Mouse (Mus musculus) left cerebral cortex, postnatal 4 days (tissue): ENCODE results near the gene Uqcr11. TPM values are rescaled to one million over a fixed set of nuclear protein-coding genes. Genes with fewer than 3 reads are reported as not detected.

Experiments
- DNase-seq: peaks from one replicate; pipeline ENCODE4 v3.0.0-alpha.2; 2022
- intact Hi-C: fragments of 180-260 bp; cut with DNase I; formaldehyde crosslinking; loops from one replicate; pipeline ENCODE4 v1.15.1; 2025
- total RNA-seq, 2 experiments: library from RNA; stranded (reverse); gene quantifications; 2 replicates each; pipeline ENCODE4 v1.2.3; 2021

The Uqcr11 gene
- total RNA-seq, 2 experiments from 2014 or later: 282 to 286 TPM

DNA sequence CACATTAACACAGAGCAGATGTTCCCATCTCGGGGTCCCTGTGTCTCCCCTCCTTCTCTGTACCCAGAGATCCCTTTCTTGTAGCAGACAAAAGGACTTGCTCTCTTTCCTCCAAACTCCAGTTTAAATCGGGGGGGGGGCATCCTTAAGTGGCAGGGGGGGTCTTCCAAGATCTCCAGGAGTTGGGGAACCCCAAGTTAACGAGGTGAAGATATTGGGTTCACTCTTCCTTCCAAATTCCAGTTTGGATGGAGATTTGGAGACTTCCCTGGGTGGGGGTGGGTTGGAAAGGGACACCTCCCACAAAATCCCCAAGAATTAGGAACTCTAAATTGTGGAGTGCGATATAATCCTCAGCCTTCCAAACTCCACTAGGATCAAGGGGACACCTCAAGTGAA is 25.8 kb upstream of the Uqcr11 start:
- intact Hi-C loops: no loop called here

DNA sequence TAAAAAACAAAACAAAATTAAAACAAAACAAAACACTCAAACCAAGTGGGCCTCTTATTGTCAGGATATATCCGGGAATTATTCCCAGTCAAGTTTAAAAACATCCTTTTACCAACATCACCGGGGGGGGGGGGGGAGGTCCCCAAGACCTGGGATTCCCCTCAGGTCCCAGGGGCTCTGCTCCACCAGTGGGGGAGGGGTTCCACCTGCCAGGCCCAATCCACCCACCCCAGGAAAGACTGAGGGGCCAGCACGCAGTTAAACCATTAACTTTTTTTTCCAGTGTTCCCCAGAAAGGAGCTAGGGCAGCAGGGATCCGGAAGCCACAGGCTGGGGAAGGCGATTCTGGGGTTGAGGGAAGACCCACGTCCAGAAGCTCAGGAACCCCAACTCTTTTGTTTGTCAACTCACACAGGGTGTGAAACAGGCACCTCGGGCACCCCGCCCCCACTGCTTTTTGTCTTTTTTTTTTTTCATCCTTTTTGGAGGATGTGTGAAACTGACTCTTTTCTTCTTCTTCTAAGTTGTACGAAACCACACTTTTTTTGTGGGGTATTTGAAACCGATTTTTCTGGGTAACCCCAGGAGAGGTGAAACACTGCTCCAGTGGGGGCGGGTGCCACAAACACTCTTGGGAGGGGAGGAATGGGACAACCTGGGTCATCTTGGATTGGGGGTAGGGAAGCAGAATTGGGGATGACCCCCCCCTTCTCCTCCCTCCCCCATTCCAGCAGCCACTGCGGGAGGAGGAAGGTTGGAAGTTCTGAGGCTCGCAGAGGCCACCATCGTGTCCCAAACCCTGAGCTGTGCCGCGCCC is 25.1 kb upstream of the Uqcr11 start:
- DNase-seq: no peak
- intact Hi-C loops: no loop called here

More for the DNA sequence above, 25.8 kb upstream of the Uqcr11 start:
- no peak for DNase-seq

DNA sequence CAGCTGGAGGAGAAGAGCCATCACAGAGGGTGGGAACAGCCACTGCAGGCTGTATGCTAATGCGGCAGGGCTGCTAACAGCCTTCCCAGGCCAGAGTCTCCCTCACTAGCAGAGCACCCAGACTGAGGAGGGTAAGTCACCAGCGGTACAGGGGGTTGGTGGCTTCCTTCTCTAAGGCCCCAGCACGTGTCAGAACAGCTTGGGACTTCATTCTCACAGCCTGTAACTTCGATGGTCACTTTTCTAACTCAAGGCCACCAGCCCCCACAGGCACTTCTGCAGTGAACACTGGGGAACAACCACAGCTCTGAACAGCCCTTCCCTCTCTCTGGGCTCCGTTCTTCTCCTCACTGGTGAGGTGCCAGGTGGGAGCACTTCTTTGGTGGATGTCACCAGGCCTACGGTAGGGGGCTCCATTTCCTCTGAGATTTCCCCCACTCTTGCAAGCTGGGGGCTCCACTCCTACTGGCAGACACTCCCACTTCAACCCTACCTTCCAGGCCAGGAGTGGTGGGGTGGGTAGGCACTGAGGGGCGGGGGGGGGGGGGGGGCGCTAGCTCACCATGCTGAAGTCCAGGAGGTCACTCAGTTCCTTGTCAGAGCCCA is 23.8 kb upstream of the Uqcr11 start:
- intact Hi-C loops: no loop called here
- DNase-seq: no peak

DNA sequence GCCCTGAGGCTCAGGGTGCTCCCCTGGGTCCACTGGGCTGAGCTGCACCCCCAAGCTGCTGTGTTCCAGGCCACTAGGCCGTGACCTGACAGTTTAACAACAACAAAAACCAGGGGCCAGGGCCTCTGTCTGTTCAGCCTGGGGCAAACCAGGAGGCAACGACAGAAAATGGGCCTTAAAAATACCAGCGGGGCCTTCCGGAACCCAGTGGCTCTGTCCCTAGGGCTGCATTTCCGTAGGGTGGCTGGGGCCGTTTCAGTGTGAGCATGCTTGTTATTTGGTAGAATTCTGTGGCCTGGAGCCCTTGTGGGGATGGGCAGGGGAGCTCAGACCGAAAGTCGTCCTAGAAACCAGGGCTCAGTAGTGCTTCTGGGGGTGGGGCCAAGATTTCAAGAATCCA is 23.2 kb upstream of the Uqcr11 start:
- intact Hi-C loops: no loop called here
- DNase-seq: no peak

DNA sequence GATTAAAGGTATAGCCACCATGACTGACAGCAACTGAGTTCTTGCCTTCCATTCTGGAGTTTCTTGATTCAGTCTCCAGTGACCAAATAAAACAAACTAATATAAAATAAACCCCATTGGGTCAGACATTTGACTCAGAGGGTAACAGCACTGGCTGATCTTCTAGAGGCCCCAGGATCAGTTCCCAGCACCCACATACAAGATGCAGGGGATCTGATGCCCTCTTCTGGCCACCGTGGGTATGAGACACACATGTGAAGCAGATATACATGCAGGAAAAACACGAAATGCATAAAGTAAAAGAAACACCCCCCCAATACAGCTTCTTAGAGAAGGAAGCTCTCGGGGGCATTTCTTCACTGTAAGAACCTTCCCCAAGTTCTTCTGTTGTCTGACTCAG is 18.4 kb upstream of the Uqcr11 start:
- intact Hi-C loops: no loop called here
- no peak for DNase-seq

DNA sequence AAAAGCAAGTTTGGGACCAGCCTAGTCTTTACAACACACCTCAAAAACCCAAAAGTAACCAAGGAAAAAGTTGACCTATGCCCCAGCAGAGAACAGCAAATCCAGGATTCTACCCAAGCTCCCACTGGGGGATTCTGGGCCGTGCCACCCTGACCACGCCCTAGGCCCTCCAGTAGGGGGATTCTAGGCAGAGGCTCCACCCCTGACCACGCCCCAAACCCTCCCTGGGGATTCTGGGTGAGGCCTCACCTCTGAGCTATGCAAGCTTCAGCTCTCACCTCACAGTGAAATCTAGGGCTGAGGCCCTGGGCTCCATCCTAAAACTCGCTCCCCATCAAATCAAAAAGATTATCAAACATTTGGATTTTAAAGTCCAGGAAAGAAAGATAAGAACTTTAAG is 16.9 kb upstream of the Uqcr11 start:
- no peak for DNase-seq
- intact Hi-C loops: no loop called here

DNA sequence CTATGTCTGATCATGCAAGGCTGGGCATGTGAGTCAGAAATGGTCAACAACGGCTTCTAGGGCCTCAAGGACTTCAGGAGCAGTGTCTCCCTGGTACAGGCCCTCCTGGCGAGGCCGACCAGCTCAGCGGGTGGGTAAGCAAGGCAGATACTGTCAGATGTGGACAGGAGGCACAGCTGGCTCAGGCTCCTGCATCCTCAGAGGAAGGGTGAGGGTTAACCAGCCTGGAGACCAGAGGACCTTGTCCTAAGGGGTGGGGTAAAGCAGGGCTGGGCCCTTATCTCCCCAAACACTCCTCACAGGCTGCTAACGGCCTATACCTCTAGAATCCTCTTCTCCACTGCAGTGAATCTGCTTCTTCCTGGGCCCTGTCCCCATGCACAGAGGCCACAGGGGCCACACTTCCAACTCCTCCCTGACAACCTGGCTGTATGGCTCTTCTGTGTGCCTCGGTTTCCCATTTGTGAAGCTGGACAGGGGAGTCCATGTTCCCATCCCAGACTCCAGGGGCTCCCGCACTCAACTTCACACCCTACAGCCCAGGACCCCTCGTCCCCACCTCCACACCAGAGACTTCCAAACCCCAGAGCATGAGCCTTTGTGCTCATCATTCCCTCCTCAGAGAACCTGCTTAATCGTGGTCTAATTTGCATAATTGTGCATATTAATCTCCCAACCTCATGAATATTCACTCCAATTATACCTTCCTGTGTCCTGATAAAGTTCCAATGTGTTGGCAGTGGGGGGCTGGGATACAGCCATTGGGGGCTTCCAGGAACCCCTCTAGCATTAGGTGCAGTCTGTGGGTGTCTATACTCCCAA is 15.2 kb upstream of the Uqcr11 start:
- DNase-seq: no peak
- intact Hi-C loops: no loop called here

DNA sequence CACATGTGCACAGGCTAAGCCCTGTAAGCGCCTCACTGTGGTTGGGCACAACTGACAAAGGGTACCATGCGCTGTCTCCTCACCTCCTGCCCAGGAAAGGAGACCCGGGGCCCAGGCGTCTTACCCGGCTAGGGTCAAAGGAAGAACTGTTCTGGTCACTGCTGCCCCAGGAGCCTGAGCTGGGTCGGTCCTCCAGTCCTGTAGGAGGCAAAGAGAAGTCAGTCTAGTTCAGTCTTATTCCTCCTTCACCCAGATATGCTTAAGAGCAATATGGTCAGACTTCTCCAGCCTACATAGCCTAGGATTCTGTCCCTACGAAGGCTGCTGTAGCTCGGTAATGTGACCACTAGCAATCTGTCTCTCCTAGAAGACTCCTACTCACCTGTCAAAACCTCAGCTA is 14.6 kb upstream of the Uqcr11 start:
- intact Hi-C loops: no loop called here
- no peak for DNase-seq

DNA sequence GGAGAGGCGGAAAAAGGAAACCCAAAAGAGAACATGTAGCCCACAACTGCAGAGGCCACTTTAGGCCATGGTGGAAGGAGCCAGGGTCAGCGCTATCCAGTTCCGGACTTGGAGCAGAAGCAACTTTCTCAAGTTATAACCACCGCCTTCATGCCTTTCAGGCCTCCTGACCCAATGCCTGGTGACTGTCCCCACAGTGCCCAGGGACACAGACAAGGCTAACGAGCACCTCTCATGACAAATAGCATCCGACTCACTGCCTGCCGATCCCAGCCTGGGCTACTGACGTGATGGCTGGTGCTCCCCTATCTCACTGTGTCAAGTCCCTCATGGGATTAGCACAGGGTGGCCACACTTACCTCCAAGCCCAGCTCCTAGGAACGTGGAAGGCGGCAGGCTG is 14.1 kb upstream of the Uqcr11 start:
- intact Hi-C loops: no loop called here
- no peak for DNase-seq

DNA sequence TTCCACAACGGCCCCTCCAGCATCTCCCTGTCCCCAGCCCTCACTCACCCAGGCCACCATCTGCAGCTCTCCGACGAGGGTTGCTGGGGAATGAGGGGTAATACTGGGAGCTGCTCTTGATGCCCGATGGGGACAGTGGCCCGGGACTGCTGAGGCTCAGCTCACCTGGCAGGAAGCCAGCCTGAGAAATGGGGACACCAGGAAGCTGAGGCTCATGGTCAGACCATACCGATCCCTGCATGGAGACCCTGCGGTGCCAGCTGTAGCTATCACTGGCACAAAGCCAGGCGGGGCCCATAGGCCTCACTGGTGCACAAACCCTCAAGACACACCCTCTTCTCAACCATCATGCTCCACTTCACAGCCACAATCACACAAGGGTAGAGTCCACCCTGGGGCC is 12.8 kb upstream of the Uqcr11 start:
- intact Hi-C loops: no loop called here
- DNase-seq: peak; percentile 59

DNA sequence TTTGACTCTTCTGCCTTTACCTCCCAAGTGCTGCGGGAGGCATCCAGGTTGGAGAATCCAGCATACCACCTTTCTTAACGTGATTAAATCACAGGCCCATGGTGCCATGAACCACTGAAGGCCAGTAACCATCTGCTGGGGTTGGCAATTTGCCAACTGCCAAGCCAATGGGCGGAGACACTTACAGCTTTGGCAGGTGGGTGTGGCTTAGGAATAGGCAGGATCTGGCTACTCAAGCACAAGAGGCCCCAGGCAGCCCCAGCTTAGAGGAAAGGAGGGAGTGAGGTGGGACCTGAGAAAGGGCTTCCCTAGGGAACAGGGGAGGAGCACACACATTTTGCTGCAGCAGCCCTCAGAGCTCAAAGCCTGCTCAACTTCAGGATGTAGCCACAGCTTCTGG is 11.7 kb upstream of the Uqcr11 start:
- DNase-seq: peak; percentile 91
- intact Hi-C loops: no loop called here

DNA sequence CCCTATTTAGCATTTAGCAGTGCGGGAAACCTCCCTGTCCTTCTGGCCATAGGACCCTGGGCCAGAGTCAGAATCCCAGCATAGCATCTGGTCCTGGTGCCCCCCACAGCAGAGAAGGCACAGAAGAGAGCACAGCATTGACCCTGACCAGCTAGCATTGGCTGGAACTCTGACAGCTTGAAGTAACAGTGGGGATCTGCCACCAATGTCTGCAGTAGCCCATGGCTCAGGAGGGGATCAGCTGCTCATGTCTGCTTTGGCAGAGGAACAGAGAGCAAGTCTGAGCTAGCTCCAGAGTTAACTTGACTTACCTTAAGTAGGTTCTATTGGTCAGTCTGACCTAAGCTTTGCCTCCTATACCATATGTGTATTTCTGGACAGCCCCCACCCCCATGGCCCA is 11.2 kb upstream of the Uqcr11 start:
- peak; percentile 73 for DNase-seq
- intact Hi-C loops: no loop called here

DNA sequence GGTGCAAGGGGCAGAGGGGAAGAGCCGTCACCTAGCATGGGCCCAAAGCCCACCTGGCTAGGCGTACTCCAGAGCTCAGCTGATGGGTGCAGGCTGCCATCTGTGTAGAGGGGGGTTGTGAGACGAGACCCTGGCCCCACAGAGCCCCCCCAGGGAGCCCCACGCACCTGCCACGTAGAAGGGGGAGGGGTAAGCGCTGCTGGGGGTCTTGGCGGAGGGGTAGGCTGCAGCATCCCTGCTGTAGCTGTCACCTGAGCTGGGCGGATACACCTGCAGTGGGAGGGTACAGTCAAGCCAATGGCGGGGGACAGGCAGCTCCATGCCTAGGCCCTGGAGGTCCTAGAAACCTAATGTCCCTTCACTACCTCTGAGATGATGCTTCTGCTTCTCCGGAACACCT is 10.7 kb upstream of the Uqcr11 start:
- no peak for DNase-seq
- intact Hi-C loops: no loop called here

DNA sequence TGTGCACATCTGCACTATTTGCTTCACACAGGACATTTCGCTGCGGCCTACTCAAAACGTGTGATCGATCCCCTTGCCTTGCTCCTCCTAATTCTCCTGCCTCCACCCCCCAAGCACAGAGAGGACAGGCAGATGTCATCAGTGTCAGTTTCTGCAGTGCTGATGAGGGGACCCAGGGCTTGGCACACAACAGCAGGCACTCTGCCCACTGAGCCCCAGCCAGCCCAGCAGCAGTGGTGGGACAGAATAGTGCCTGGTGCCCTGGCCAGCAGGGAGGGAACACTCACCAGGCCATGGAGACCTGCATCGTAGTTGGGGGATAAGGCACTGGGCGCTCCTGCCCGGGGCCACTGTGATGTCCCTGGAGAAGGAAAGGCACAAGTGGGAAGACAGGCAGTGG is 8.9 kb upstream of the Uqcr11 start:
- intact Hi-C loops: no loop called here
- peak; percentile 73 for DNase-seq

DNA sequence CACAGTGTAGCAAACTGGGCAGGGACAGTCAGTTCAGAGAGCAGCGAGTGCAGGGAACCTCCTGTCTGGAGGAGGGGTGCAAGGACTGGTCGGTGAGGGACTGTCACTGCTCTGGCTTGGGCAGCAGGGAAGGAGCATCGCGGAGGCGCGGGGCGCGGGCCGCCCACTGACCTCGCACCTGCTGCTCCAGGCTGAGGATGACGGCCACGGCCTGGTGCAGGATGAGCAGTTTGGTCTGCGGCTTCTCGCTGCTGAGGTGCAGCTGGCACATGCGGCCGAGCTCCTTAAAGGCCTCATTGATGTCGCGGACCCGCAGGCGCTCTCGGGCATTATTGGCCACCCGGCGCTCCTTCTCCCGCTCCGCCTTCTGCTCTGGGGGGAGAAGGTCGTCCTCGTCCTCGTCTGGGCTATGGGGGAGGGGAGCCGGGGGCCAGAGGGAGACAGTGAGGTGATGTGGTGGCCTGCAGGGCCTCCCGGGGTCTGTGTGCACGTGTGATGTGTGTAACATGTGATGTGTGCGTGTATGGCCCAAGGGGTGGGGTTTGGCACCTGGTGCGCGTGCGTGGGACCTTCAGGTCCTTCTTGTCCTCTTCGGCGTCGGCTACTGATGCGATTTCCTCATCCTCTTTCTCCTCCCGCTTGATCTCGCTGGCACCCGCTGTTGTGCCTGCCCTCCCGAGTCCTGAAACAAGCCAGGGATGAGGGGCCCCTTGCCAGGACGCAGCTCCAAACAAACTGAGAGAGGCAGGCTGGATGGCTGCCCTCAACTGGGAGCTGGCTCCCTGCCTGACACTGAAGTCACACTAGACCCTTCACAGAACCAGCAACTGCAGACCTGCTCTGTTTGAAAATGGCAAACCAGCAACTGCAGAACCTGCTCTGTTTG is 6.3 kb upstream of the Uqcr11 start:
- peak; percentile 96 for DNase-seq
- intact Hi-C loops: no loop called here

DNA sequence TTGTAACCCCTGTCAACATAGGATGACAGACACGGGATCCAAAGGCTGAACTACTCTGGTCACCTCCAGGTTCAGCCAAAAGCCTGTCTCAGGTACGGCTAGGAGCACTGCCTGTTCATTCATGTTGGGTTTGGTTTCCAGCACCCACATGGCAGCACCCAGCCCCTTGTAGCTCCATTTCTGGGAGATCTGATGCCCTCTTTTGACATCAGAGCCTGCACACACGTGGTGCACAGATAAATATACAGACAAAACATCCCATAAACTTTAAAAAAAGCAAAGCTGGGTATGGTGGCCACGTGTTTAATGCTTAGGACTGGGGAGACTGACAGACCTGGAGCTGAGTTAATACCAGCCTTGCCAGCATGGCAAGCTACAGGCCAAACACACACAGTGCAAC is 1.3 kb upstream of the Uqcr11 start:
- DNase-seq: no peak
- intact Hi-C loops: no loop called here

DNA sequence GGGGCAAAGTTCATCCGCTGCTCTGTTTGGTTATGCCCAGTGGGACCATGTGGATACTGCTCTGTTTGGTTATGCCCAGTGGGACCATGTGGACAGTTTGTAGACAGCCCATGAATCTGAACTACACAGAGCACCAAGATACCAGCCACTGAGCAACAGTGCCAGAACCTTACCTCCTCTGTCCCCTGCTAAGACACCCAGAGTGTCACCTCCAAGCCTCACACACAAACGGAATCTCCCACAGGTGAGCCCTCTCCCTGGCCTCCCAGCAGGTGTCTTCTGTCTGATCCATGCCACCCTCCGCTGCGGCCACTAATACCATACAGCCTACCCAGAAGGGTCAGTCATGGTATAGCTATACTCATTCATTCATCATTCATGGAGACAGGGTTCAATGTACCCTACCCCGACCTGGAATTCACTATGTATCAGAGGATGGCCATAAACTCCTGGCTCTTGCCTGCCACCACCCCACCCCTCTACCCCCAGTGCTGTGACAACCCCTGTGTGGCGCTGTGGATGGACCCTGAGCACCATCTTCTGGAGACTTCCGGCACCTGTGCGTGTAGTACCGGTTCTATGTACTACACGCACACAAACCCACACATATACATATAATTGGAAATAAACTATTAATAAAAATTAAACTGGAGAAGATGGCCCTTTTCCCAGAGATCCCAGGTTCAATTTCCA is 1.0 kb downstream of the Uqcr11 start:
- intact Hi-C loops: no loop called here
- no peak for DNase-seq

DNA sequence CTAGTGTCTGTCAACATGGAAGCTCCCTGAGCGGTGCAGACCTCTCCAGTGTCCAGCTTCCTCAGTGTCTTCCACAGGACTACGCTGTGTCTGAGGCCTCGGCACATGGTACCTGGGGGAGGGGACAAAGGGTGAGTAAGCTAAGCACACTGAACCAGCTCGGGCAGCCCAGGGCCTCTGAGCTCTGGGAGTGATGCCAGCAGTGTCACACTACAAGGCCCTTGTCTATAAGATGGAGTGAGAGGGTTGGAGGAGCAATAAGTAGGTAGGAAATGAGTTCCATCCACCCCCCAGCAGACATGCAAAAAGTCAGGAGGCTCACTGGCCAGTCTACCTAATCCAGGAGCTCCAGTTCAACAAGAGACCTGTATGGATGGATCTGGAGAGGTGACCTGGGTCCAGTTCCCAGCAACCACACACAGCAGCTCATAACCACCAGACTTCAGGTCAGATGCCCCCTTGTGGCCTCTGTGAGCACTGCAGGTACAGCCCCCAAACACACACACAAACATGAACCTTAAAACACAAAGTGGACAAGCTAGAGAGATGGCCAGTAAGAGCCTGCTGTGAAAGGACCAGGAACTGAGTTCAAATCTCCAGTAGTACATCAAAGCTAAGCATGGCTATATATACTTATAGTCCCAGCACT is 3.5 kb downstream of the Uqcr11 start:
- intact Hi-C loops: no loop called here
- no peak for DNase-seq

DNA sequence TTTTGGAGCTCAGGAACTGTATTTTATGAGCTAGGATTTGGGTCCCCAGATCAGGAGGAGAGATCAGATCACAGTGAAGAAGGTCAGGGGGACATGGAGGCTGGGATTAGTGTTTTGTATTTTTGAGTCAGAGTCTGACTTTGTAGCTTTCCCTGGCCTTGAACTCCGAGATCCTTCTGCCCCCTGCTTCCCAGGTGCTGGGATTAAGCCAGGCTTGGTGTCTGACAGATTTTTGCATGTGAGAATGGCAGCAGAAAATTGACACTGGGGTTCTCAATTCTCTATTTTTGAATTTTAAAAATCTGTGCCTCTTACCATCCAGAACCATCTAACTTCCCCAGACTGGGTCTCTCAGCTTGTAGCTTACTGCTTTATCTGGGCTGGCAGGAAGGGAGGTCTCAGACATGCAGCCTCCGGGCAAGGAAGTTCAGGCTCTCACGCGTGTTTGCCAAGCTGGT is 5.9 kb downstream of the Uqcr11 start:
- intact Hi-C loops: no loop called here

More for the DNA sequence above, 5.9 kb downstream of the Uqcr11 start:
- no peak for DNase-seq
